In genomic region chr16:11909817-11910216, GRCm38 (mm10) we compare ENCODE assay signal across 8 mouse cellular contexts. TPM values are rescaled to one million over a fixed set of nuclear protein-coding genes. Genes with fewer than 3 reads are reported as not detected.
DNase-seq lines count a peak whose midpoint lies in the region; ATAC-seq and TF ChIP-seq lines count a peak whose summit lies in the region.

No protein-coding gene starts in this region.

- peak overlapping the region; percentile 54; the same call in 1 of the 2 replicates for H3K4me2 ChIP-seq in intestine, embryonic 14.5 days (ENCODE audit: low read length)
- no peak overlapping the region for H3K4me2 ChIP-seq in intestine, embryonic 15.5 days (replicated peaks)

- H3K36me3 ChIP-seq in intestine, embryonic 14.5 days (ENCODE audit: control insufficient read depth, insufficient read depth, low read length), result no peaks in the 10 kb centered on the region
- no peaks in the 10 kb centered on the region for H3K36me3 ChIP-seq in intestine, embryonic 15.5 days
- no peaks in the 10 kb centered on the region for H3K36me3 ChIP-seq in testis, adult 2 months (ENCODE audit: control insufficient read depth, insufficient read depth, low read length)

- H3K27me3 ChIP-seq in intestine, embryonic 14.5 days (replicated peaks; ENCODE audit: control insufficient read depth, insufficient read depth, low read length), result no peaks in the 10 kb centered on the region
- H3K27me3 ChIP-seq in intestine, embryonic 15.5 days (replicated peaks), result no peaks in the 10 kb centered on the region
- H3K27me3 ChIP-seq in testis, adult 2 months (ENCODE audit: control insufficient read depth, insufficient read depth, low read length), result no peaks in the 10 kb centered on the region

- no peak overlapping the region for H3K27ac ChIP-seq in intestine, embryonic 14.5 days (ENCODE audit: low read depth)
- no peak overlapping the region for H3K27ac ChIP-seq in intestine, embryonic 15.5 days
- 0 out of 2 replicates have a peak overlapping the region, but pooled peaks have one; percentile 16 for H3K27ac ChIP-seq in testis, adult 2 months (ENCODE audit: control insufficient read depth, insufficient read depth, low read depth, low read length)

- no peak for ATAC-seq in cerebellum, adult (ENCODE audit: insufficient number of reproducible peaks, low FRiP score, low TSS enrichment)
- no peak for ATAC-seq in intestine, embryonic 14.5 days (replicated peaks; ENCODE audit: low FRiP score, low TSS enrichment, low read depth)
- ATAC-seq in intestine, embryonic 15.5 days, result no peak

- no peak overlapping the region for H3K9ac ChIP-seq in intestine, embryonic 14.5 days (ENCODE audit: low read length)
- H3K9ac ChIP-seq in intestine, embryonic 15.5 days, result no peak overlapping the region

- 76% methylated on average over 3 of the region's 3 CpGs for WGBS in intestine, embryonic 14.5 days
- WGBS in intestine, embryonic 15.5 days, result 80% methylated on average over 3 of the region's 3 CpGs

- peak; percentile 52 for DNase-seq in cerebellum, adult 9-10 months
- DNase-seq in intestine, embryonic 14.5 days (ENCODE audit: low spot score), result no peak
- DNase-seq in testis, postnatal 10 days (ENCODE audit: low spot score), result no peak
- DNase-seq in adrenal gland, postnatal 10 days, result no peak
- no peak for DNase-seq in adrenal gland, adult 2 months

- no peak for TF ChIP-seq POLR2A in testis, adult 2 months (IDR thresholded peaks at IDR 0.05; ENCODE audit: control insufficient read depth, low read depth, low read length)

- no peak for TF ChIP-seq CTCF in testis, adult 2 months (IDR thresholded peaks at IDR 0.05; ENCODE audit: control insufficient read depth, insufficient read depth, insufficient replicate concordance, low read depth, low read length)

- H3K9me3 ChIP-seq in intestine, embryonic 14.5 days (ENCODE audit: control insufficient read depth, low read length), result no peaks in the 10 kb centered on the region
- no peaks in the 10 kb centered on the region for H3K9me3 ChIP-seq in intestine, embryonic 15.5 days

- peak overlapping the region; percentile 66; the same call in 1 of the 2 replicates for H3K4me3 ChIP-seq in intestine, embryonic 14.5 days (ENCODE audit: low read depth, low read length)
- H3K4me3 ChIP-seq in intestine, embryonic 15.5 days (replicated peaks), result no peak overlapping the region
- H3K4me3 ChIP-seq in testis, adult 2 months (ENCODE audit: control insufficient read depth, low read depth, low read length), result no peak overlapping the region

- peaks cover 5% of the 10 kb centered on the region; the same call in 1 of the 2 replicates for H3K4me1 ChIP-seq in intestine, embryonic 14.5 days (replicated peaks; ENCODE audit: control insufficient read depth, insufficient read depth, low read length)
- 0 out of 2 replicates have a peak, but pooled peaks cover 7% of the 10 kb centered on the region for H3K4me1 ChIP-seq in intestine, embryonic 15.5 days (replicated peaks)
- H3K4me1 ChIP-seq in testis, adult 2 months (ENCODE audit: control insufficient read depth, insufficient read depth, low read length), result peaks cover 3% of the 10 kb centered on the region

RNA-seq across cellular contexts. Expression of gene Cpped1, which starts 0.6 kb away (rescaled TPM):
- polyA plus RNA-seq in intestine, embryonic 14.5 days (2014; fragmentation: Nextera tagmentation; extraction: Ambion mirVana), result 35.6 and 35.9 TPM in 2 replicates
- polyA plus RNA-seq in intestine, embryonic 15.5 days (2015; fragmentation: Nextera tagmentation; extraction: Ambion mirVana), result 28.7 and 29.7 TPM in 2 replicates
- 4.4 and 5.7 TPM in 2 replicates for polyA plus RNA-seq in testis, adult 2 months (2012; rRNA removed)
- 10 to 100 TPM; 44.8 to 57.1 TPM for total RNA-seq in adrenal gland, postnatal 10 days (2021)
- 10 to 100 TPM; 43.0 to 47.0 TPM for total RNA-seq in adrenal gland, adult 2 months (2021)
- polyA plus RNA-seq in adrenal gland, adult 2 months (2012; rRNA removed), result 25.7 and 28.6 TPM in 2 replicates
